Mouse (Mus musculus): ENCODE results near the gene Gm28269. TPM values are rescaled to one million over a fixed set of nuclear protein-coding genes. Genes with fewer than 3 reads are reported as not detected.

The Gm28269 gene
- polyA plus RNA-seq (2021; fragmentation: Nextera tagmentation), result not detected in 2 replicates
- long read RNA-seq, experiment 1, result 0 reads
- long read RNA-seq, experiment 2, result 0 reads

DNA sequence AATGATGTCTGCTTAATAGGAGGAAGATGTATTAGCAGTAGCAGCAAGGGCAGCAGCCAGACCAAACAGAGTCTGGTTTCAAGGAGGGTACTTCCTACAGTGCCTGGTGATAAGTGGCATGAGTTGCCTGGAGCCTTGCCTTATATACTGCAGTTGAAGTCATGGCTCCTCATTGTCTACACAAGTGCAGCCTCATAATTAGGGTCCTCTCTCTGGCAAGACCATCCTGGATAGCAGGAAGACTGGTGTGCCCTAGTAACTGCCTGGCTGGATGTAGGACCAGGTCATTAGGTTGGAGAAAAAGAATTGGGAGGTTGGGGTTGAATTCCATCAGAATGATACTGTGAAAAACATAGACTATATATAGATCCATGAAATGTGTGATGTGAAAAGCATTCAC, at the start of gene Gm28269:
Gm28269 (minus strand) TSS at position 101 of the 400 bp plus-strand sequence.

DNA sequence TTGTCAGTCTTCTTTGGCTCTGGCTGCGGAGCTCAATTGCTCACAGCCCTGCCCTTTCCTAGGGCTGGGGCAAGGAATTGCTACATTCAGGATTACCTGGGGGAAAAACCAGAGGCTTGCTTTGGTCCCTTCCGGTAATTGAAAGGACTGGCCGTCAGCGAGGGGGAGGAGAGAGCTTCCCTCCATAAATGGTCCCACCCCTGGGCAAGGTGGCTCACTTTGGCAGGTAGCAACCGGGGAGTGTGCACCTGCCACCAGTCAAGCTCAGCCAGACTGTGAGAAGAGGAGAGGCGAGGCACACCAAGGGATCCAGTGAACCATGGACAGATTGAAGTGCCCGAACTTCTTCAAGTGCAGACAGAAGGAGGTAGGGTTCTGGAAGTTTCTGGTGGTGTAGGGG, 30.1 kb downstream of the Gm28269 start, which contains the start of gene Slc6a14:
Slc6a14 (plus strand) TSS at position 68 of the 400 bp plus-strand sequence.

Other genes with a start within 250 kb of the Gm28269 start
- gene Slc6a14, start 30.2 kb downstream of the Gm28269 start, polyA plus RNA-seq (2021; fragmentation: Nextera tagmentation), result not detected in 2 replicates